Mouse (Mus musculus) CD4-positive, CD25-positive, alpha-beta regulatory T cell (primary cell): ENCODE results near the gene Gm10112. TPM values are rescaled to one million over a fixed set of nuclear protein-coding genes. Genes with fewer than 3 reads are reported as not detected.

Experiments used
- polyA plus RNA-seq: library from polyadenylated mRNA; unstranded; fragments of 100-300 nt; shearing (Covaris generic); gene quantifications from one replicate; pipeline ENCODE4 v1.2.1, GENCODE M21; 2017

Gm10112 gene
- polyA plus RNA-seq = not detected

DNA sequence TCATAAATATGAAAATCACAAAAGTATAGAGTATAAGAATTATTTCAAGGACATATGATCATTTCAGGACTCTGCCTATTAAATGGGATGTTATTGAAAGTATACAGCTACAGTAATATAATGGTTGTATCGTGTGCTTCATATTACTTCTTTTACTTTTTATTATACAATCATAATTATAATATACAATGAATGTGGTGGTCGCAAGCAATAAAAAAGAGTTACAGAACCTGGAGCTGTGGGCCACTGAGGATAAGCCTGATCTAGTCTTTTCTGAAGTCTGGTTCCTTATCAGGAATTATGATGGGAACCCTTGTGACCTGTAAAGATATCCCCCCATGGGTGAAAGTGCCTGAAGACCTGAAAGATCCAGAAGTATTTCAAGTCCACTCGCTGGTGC, at the start of gene Gm10112:
Gm10112 (plus strand) TSS at position 301 of the 400 bp plus-strand sequence.

Other genes starting within 250 kb of the Gm10112 start
- not detected for gene Cylc1, start 57.9 kb upstream of the Gm10112 start, polyA plus RNA-seq